Mouse (Mus musculus) cerebral cortex, adult 2 months (tissue): ENCODE results near the gene Cfap97d1.

Experiments
- WGBS: fragments of 180-500 bp; shearing (Covaris S2); methylation state at CpG from one replicate; pipeline ENCODE4 v1.1.7; 2018; 5-methylcytosine and 5-hydroxymethylcytosine counted together

The Cfap97d1 gene

DNA sequence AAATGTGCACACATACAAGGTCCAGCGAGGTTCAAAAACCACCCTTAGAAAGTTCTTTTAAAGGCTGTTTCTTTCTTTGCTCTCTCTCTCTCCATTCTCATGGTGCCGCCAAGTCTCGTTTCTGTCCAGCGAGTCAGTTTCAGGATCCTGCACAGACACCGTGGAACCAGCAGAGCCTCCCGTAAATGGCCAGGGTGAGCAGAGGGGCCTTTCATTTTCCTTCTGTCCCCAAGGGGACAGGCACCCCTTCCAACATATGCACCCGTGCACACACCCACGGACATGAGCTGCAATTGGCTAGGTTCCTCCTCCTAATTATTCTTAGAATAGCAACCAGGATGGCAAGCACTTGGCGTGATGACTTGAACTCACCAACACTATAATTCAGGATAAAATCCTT is 10.6 kb upstream of the Cfap97d1 start:
- 61% methylated on average over 9 of the region's 9 CpGs for WGBS

GRCm38 (mm10) chr11:101974181-101974580 is 9.9 kb upstream of the Cfap97d1 start:
- 70% methylated on average over 6 of the region's 6 CpGs for WGBS

DNA sequence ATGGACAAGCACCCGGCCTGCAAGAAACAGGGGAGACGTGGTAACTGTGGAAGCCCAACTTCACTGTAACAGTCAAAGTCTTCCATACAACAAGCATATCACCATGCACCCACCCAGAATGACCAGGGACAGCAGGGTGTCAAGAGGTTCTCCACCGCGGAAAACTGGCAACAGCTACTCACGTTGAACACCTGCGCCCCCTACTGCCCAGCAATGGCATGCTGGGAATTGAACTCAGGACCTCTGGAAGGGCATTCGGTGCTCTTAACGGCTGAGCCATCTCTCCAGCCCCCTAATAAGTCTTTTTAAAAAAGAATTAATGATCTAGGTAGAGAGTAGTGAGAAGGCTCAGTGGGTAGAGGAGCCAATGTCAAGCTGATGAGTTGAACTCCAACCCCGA is 9.2 kb upstream of the Cfap97d1 start:
- 59% methylated on average over 9 of the region's 9 CpGs for WGBS

GRCm38 (mm10) chr11:101976949-101977348 is 7.1 kb upstream of the Cfap97d1 start:
- WGBS: 94% methylated on average over 7 of the region's 7 CpGs

- WGBS: 66% methylated on average over 5 of the region's 5 CpGs
Observed at GRCm38 (mm10) chr11:101979140-101979539, 4.9 kb upstream of the Cfap97d1 start.

- 82% methylated on average over 9 of the region's 9 CpGs for WGBS
Observed at GRCm38 (mm10) chr11:101980603-101981157, 3.4 kb upstream of the Cfap97d1 start.

DNA sequence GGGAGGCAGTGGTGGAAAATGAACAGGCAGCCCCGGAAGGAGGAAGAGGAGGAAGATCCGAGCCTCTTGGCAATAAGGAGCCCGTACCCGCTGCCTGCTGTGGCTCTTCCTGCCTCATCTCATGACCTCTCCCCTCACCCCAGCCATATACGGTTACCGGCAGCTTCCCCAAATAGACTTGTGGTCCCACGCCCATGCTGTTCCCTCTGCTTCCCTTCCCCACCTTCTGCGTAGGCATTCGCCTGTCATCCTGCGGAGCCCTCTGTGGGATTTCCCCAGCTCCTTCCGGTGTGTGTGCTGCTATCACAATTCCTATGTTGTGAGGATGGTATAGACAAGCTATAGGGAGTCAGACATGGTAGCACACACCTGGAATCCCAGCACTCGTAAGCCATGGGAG is 2.2 kb upstream of the Cfap97d1 start:
- 52% methylated on average over 12 of the region's 12 CpGs for WGBS

DNA sequence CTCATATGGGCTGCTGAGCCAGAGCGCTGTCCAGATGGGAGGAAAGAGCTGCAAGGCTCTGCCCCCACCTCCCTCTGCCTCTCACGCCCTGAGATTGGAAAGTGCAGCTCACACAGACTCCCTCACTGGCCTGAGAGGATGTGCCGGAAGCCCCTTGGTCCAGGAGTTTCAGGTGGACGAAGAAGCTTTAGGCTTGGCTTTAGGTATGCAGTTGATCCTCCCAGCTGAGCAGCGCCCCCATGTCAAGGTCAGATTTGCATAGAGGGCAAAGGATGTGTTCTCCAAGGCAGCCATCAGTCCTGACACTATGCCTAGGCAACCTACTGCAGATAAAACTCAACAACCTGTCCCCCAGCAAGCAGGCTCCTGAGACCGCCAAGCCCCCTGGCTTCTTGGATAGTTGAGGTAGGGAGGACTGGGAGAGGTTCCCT is 1.1 kb upstream of the Cfap97d1 start:
- WGBS: 46% methylated on average over 6 of the region's 6 CpGs

- 39% methylated on average over 10 of the region's 10 CpGs for WGBS
Observed at GRCm38 (mm10) chr11:101983431-101983921, 603 bp upstream of the Cfap97d1 start.

DNA sequence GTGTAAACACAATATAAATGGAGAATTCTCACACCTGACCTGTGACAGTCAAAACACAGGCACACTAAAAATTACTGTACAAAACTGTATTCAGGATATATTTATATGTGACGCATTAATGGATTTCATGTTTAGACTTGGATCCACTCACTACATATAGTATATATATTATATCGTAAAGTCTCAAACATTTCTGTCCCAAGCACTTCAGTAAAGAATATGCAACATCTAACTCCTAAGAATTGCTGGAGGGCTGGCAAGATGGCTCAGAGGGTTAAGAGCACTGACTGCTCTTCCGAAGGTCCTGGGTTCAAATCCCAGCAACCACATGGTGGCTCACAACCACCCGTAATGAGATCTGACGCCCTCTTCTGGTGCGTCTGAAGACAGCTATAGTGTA is 1.4 kb downstream of the Cfap97d1 start:
- 36% methylated on average over 6 of the region's 6 CpGs for WGBS

DNA sequence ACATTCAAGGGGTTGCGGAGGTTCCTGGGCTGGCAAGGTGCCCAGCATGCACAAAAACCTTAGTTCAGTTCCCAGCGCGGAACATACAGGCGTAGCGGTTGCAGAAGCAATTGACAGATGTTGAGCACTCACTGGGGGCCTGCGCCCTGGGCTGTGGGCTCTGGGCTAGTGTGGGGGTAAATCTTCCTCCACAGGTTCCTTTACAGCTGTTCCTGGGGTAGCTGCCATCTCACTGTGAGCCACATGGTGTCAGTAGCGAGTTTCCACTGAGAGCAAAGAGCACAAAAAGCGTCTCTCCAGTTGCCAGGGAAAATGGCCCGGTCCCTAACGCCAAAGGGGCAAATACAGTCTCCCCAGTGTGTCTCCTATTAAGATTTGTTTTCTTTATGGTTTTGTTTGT is 1.9 kb downstream of the Cfap97d1 start:
- 1% methylated on average over 10 of the region's 10 CpGs for WGBS

GRCm38 (mm10) chr11:101986913-101987312 is 2.8 kb downstream of the Cfap97d1 start, which contains the start of gene Dusp3:
Gene Dusp3, minus strand, starts transcription at chr11:101987013.
- WGBS: 90% methylated on average over 3 of the region's 3 CpGs

DNA sequence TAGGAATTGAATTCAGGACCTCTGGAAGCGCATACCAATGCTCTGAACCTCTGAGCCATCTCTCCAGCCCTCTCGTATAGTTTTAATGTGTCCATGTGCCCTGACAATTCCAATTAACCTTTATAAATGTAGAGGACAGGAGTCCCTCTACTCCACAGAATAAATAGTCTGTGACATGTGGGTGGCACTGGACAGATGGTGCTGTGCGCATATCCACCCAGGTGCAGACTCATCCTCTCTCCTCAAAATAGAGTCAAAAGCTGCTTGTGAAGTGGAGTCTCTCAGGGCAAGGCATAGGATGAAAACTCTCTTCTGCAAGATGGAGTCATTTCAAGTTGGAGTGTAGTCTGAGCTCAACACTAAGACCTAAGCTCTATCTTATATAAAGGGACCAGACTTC is 6.2 kb downstream of the Cfap97d1 start:
- WGBS: 48% methylated on average over 3 of the region's 3 CpGs

DNA sequence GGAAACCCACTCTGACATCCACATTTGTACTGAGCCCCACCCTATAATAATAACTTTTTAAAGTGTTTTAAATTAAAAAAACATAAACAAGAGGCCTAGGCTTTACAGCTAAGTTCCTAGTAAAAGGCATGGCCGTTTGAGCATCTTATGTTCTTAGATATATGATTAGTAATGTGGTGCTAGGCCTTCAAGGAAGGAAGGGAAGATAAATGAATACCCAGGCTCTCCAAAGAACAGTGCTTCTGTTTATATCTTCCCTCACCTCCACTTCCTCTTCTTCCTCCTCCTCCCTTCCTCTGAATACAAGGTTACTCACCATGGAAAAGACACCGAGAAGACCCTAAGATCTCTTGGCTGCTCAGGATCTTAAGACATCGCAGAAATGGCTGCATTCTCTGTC is 7.7 kb downstream of the Cfap97d1 start:
- WGBS: 63% methylated on average over 3 of the region's 3 CpGs

DNA sequence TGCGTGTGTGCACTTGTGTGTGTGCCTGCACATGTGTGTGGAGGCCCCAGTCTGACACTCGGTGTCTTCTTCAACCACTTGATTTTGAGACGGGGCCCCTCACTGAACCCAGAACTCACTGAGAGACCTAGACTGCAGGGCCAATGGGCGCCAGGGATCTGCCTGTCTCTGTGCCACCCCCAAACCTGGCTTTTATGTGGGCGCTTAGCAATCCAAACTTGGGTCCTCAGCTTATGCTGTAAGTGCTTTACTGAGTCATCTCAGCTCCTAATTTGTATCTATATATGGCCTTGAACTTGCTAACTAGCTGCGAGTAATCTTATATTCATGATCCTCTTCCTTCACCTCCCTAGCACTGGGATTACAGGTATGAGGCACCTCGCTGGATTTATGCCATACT is 8.3 kb downstream of the Cfap97d1 start:
- WGBS: 55% methylated on average over 7 of the region's 7 CpGs

DNA sequence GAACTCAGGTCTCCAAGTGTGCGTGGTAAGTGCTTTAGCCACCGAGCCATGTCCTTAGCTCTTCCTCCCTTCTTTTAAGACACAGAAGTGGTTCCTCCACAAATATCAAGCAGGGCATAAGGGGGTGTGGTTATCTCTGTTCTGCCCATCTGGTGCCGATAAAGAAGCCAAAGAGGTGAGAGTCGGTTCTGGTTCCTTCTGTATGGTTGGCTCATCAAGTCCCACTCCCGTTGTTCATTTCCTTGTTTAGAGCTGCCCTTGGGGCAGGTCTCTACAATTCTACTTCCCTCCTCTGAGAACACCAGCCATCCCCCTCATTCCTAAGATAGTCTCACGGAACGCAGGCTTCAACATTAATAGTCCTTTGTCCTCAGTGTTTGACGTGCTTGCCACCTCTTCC is 10.0 kb downstream of the Cfap97d1 start:
- WGBS: 41% methylated on average over 8 of the region's 8 CpGs

DNA sequence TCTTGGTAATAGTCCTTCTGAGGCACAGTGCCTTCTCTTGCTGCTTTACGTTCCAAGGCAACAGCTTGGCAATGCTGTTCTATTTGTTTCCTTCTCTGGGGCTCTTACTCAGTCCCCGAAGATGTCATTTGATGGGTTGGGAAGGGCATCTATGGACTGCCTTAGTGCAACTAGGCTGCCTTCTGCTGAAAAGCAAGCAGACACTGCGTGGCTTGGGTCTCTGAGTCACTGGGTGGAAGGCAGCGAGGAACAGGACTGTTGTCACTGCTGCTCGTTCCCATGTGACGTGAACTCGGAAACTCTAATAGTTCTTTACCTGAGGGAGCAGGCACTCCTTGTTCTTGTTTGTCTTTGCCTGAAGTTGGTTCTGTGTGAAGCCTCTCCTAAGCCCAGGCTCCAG is 11.9 kb downstream of the Cfap97d1 start:
- 73% methylated on average over 7 of the region's 7 CpGs for WGBS

- 51% methylated on average over 5 of the region's 5 CpGs for WGBS
Observed at GRCm38 (mm10) chr11:101998258-101998657, 14.2 kb downstream of the Cfap97d1 start.

GRCm38 (mm10) chr11:101999466-101999865 is 15.4 kb downstream of the Cfap97d1 start:
- WGBS: 51% methylated on average over 4 of the region's 4 CpGs

GRCm38 (mm10) chr11:102004251-102004650 is 20.2 kb downstream of the Cfap97d1 start:
- 91% methylated on average over 8 of the region's 8 CpGs for WGBS

DNA sequence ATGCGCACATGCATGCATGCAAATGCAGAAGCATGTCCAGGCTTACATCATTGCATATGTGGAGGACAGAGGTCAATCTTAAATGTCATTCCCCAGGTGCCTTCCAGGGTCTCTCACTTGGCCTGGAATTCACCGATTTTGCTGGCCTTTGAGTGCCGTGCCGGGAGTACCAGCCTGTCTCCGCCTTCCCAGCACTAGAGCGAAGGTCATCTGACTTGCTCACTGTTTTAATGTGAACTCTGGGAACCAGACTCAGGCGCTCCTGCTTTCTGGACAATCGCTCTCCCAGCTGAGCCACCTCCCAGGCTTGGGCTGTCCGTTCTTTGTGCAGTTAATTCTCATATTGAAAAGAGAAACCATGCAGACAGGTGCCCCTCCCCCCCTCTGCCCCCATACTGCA is 22.2 kb downstream of the Cfap97d1 start:
- 80% methylated on average over 9 of the region's 9 CpGs for WGBS

- WGBS: 74% methylated on average over 5 of the region's 5 CpGs
Observed at GRCm38 (mm10) chr11:102006688-102007087, 22.6 kb downstream of the Cfap97d1 start.

DNA sequence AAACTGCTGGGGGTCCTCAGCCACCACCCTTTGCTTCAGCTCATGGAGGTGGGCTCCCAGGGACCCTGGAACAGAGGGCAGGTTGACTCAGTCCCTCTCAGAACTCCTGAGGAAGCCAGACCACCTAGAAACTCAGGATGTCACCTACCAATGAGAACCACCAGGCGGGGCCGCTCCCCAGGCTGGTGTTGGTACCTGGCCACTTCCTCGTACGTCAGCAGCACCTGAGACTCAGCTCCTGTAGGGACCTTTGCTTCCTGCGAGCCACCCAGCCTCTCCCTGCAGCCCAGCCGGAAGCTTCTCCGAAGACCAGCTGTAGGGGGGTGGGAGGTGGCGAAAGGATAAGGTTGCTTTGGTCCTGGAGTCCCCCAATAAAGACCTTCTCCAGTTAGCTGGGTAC is 24.3 kb downstream of the Cfap97d1 start:
- 91% methylated on average over 8 of the region's 8 CpGs for WGBS
